Mouse (Mus musculus): ENCODE data around the gene Akt1.
A peak's percentile ranks its signal among the peaks of the same experiment; 100 is the strongest.

The Akt1 gene

DNA sequence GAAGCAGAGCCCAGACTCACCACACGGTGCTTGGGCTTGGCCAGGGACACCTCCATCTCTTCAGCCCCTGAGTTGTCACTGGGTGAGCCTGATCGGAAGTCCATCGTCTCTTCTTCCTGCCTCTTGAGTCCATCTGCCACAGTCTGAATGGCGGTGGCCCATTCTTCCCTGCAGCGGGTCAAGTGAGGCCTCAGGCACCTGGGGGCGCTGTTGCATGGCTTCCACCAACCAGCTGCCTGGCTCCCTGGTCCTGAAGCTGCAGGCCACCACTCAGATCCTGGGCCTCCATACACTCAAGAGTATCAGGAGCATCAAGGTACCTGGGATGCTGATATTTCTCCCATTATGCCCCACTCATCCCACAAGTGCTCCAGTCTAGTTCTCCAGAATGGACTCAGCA is 15.6 kb downstream of the Akt1 start:
- peak; percentile 73 to 80 for DNase-seq

- peak; percentile 79 for DNase-seq
Measured at GRCm38 (mm10) chr12:112658619-112659018, 16.1 kb downstream of the Akt1 start.

- DNase-seq = no peak
Measured at GRCm38 (mm10) chr12:112654076-112654475, 20.6 kb downstream of the Akt1 start.

DNA sequence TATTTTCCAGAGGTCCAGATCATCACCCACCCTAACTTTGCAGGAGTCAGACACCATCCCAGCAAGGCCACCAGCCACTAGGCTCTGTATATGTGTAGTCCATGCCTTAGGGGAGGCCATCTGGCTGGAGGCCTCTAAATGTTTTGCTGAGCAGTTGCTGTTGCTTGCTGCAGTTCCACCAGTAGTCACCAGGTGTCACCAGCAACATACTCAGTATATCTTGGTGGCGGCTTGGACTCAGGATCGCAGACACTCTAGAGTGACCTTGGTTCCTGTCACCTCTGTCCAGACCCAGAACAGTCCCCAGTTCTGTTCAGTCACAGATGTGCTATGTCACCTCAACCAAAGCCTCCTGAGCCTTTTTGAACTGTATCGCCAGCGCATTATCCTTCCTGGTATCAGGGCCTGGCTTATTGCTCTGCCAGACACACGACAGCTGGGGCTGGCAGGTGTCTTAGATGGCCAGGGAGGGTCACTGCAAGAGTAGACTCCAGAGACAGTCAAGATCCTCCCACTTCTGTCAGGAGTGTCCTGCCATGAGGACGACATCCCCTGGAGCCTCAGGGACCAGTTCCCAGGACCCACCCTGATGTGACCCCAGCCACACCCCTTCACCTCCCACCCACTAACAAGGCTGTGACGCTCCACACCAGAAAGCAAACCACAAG is 21.4 kb downstream of the Akt1 start:
- DNase-seq = peak; percentile 92 to 93

DNA sequence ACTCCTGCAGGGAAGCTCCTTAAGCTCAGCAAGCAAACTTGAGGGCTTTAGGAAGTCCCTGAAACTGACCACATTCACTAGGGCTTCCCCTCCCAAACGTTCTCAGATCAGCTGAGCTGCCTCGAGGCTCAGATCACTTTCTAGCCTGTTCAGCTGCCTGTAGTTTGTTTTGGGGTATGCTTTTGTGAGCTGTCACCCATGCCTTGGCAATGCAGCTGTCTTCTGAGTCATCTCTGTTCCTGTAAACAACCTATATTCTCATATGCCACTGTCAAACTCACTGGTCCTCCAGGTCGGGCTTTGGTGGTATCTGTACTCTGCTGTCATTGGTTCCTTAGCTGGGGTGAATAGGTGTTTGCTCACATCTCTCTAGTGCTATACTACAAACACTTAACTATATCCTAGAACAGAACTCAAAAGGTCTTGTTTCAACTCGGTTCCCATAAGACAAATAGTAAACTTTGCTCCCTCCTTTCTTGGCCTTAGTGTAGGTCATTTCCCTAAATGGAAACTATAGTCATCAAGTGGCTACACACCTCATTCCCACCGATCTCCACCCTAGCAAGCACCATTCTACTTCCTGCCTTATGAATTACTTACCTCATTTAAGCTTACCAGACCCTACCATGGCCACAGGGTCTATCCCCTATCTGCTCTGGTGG is 22.8 kb downstream of the Akt1 start:
- no peak for DNase-seq

DNA sequence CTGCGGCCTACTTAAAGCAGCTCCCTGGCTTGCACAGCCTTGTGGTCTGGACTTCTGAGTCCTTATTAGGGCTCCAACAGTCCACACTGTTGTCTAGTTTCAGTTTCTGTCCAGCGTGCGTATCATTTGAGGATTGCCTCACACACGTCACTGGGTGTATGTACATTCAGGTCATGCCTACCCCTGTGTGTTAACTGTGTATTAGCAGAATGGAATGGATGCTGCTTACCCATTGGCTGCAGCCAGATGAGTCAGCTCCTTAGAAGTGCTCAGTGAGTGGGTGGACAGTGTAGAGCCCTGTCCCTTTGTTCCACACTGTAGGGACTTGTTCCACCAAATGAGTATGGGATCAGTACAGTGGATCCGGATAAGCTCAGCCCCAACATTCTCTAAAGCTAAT is 26.6 kb downstream of the Akt1 start:
- DNase-seq = no peak

GRCm38 (mm10) chr12:112646139-112646538 is 28.5 kb downstream of the Akt1 start:
- no peak for DNase-seq

DNA sequence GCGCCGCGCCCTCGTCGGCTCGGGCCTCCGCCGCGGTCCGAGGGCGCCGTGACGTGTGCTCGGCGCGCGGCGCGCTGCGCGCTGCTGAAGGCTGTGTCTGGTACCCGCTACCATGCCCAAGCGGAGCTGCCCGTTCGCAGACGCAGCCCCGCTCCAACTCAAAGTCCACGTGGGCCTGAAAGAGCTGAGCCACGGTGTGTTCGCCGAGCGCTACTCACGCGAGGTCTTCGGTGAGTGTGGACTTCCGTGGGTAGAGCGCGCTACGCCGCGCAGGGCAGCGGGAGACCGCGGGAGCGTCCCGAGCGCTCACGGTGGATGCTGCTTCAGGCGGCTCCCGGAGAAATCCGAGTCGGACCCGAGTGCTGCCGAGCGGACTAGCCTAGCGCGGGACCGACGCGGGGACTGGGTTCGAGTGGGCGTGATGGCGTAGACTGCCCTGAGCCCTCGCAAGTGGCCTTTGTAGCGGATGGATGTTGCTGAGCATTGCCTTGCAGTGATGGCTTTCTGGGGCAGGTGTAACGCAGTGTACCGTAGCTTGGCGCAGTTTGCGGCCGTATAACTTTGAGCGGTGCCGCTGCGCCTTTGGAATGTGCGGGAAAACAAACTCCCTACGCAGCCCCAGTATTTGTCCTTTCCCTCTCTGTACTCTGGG is 29.7 kb downstream of the Akt1 start:
- peak in 1 of 2 experiments; percentile 68 for DNase-seq

DNA sequence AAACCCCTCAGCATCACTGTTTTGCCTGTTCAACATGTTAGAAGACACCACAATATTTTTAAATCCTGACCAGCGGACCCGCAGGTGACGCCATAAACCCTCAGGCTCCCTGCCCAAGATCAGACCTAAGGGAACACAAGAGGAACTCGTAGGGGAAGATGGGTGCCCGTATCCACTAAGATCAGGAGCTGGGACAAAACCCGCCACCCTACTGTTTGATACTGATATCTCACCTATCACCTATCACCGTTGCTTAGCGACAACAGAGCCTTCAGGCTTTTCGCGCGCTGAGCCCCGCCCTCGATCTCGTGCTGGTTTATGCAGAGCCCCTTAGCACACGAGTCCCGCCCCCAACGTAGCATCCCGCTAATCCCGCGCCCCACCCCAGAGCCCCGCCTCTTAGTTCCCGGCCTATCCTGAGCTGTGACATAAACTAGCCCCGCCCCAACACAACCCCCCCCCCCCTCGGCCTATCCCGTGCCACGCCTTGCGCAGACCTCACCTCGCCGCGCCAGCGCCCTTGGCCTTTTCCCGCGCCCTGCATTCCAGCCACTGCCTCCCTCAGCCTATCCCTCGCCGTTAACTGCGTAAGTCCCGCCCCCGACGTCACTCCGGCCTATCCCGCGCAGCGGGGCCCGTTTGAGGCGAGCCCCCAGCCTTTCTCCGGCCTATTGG is 30.4 kb downstream of the Akt1 start, which contains the start of gene Siva1:
Gene Siva1, plus strand, starts transcription at position 500 of the 675 bp plus-strand sequence.
- peak; percentile 99 to 100 for DNase-seq

GRCm38 (mm10) chr12:112643126-112643525 is 31.6 kb downstream of the Akt1 start:
- no peak for DNase-seq

DNA sequence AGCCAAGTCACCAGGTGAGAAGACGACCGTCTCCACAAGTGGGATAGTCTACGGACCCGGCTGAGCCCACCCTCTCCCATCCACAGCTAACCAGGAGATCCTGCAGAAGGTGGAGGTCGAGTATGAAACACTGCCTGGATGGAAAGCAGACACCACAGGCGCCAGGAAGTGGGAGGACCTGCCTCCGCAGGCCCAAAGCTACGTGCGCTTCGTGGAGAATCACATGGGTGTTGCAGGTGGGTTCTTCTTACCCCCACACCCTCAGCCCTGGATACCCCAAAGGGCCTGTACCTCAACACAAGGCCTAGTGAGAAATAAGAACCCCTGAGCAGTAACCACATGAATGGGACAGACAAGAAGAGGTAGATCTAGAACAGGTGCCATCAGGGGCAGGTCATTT is 35.2 kb downstream of the Akt1 start:
- no peak for DNase-seq

DNA sequence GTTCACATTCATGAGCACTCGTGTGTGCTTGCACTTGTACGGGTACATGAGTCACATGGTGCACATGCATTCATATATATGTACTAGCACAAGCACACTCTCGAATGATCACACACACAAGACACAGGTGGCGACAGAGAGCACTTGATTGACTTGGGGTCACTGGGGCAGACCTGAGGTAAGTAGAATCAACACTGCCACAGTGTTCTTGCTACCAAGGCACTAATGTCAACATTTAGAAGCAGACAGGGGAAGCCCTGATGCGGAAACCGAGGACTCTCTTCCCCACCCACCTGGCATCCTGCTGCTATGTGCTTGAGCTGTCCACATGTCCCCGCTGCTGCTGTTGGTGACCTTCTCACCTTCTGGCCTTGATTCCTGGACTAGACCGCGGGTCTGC is 41.0 kb downstream of the Akt1 start:
- DNase-seq = no peak

DNA sequence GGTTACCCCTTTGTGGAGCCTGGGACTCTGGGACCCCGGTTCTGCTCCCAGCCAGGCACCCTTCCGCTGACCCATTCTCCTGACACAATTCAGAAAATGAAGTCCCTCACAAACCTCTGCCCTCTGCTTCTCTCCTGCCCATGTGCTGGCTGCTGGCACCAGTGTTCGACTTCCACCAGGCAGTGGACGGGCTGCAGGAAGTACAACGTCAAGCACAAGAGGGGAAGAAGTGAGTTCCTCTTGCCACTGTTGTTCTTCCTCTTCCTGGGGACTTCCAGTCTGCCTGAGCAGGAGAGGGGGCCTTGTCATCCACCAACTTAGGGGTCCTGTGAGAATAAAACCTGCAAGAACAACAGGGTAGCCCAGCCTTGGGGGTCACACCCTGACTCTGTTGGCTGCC is 41.8 kb downstream of the Akt1 start:
- DNase-seq = no peak

DNA sequence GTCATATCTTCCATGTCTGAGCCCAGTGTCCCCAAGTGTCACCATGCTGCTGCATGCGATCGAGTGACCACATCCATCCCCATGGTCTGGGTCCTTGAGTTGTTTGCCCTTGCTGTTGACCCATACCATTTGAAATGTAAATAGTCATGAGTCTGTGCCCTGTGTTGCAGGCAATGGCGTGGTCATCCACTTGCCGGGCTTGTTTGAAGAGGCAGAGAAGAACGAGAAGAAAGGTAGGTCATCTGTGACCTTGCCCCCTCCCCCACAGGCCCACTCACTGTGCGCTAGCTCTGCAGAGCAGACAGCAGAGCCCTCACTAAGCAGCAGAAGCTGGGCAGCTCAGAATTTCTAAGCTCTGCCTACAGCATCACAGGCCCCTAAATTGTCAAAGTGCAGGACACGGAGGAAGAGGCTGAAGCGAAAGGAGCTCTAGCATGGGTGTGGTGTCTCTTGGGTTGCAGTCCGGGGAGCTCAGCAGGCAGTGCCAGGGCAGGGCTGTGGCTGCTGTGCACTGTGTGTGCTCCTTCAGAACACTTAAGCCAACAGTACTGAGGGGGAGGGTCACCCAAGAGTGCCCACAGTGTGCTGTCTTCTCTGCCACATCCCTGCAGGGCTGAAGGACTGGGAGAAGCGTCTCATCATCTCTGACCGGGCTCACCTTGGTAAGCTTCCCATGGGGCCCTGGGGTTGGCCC is 42.5 kb downstream of the Akt1 start:
- no peak for DNase-seq

DNA sequence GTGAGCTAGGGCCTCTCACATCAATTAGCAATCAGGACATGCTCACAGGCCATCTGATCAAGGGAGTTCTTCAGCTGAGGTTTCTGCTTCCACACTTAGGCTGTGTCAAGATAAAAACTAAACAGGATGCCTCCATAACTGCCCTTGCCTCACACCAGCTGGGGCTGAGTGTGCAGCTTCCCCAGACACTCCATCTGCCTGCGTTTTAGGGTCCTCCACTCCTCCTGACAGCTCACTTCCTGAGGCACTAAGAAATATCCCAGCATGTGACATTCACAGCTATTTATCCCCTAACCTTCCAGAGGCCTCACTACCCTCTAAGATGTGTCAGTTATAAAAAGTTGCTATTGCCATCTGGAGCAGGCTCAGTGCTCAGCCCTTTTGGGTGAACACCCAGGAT is 43.2 kb downstream of the Akt1 start:
- DNase-seq = no peak

- no peak for DNase-seq
Measured at GRCm38 (mm10) chr12:112630796-112631195, 43.9 kb downstream of the Akt1 start.

DNA sequence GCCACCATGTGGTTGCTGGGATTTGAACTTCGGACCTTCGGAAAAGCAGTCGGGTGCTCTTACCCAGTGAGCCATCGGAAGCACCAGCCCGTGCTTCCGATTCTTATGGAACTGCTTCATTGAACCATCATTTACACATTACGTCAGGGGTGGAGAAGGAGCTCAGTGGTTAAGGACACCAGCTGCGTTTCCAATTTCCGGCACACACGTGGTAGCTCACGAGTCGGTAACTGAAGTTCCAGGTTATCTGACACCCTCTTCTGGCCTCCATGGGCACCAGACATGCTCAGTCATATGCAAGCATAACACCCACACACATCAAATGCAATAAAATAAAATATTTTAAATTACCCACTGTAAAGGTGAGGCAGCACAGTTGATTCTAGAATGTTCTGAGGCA is 44.7 kb downstream of the Akt1 start:
- no peak for DNase-seq

DNA sequence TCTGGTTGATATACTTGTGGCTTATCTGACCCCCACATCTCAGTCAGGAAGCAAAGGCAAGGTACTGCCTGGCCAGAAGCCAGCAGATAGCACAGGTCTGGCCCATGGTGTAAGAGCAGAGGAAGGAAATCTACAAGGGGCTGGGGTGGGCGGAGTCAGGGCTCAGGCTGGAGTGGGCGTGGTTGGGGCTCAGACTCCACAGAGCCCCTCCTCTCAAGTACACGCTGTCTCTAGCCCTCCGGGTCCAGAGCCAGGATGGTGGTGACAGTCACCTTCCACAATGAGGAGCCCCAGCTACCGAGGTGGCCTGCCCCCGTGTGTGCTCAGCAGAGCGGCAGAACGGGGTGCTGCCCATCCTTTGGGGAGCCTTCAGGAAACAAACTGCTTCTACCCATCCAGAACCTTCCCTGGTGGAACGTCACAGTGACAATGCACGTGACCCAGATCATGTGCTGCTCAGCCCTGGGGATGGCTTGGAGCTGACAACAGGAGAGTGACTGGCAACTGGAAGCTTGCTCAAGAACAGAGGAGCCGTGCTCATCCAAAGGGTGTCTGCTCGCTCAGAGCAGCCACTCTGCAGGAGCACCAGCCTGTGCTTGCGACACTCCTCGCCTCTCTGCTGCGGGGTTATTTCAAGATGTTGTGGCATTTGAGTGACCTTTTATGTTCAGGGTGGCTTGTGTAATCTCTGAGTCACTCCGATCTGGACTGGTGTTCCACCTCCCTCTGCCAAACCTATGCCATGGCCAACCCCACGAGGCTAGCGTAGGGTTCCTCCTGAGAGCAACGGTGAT is 45.6 kb downstream of the Akt1 start:
- peak; percentile 43 to 54 for DNase-seq

DNA sequence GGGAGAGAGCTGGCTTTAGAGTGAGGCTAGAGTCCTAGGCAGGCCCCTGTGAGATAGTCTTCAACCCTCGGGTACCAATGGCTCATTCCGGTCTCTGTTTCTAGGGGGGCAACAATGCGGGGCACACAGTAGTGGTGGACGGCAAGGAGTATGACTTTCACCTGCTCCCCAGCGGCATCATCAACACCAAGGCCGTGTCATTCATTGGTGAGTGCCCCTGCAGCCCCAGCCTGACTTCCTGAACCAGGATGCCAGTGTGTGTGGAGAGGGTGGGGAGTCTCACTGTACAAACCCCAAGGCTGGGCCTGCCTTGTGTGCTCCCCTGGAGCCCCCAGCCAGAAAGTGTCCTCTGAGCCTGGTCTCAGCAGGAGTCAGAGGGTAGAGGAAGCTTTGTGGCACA is 46.5 kb downstream of the Akt1 start:
- no peak for DNase-seq

DNA sequence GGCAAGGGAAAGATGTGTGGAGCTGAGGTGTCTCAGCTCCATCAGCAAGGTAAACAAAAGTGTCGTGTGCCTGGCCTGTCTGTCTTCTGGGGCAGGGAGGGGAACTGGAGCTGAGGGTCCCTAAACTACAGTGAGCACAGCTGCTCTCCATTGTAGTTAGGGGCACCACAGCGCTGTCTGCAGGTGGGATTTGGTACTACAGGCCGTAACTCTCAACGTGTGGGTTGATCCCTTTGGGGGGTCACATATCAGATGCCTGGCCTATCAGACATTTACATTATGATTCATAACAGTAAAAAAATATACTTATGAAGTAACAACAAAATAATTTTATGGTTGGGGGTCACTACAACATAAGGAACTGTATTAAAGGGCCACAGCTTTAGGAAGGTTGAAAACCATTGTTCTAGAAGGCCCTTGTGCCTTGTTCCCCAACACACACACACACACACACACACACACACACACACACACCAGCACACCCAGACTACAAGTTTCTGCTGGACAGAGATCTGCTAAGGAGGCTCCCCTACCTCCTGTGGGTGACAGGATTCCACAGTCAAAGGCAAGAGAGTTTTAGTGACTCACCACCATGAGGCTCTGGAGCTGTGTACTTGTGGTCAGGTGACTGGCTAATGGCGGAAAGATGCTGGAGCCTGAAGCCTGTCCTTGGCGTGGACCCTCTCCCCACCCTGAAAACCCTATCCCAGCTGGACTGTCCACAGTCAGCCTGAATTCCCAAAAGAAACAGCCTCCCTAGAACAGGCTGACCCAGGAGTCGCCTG is 47.4 kb downstream of the Akt1 start:
- DNase-seq = no peak

GRCm38 (mm10) chr12:112626455-112626854 is 48.2 kb downstream of the Akt1 start:
- no peak for DNase-seq
